Mouse (Mus musculus): ENCODE measurements at regions not wholly inside any gene's neighbourhood (a gene's known extent, or its start where the extent isn't known, plus 50 kb on each side); places are given as distances from the start of the nearest gene placed in this dataset.
A peak's percentile ranks its signal among the peaks of the same experiment; 100 is the strongest.

DNA sequence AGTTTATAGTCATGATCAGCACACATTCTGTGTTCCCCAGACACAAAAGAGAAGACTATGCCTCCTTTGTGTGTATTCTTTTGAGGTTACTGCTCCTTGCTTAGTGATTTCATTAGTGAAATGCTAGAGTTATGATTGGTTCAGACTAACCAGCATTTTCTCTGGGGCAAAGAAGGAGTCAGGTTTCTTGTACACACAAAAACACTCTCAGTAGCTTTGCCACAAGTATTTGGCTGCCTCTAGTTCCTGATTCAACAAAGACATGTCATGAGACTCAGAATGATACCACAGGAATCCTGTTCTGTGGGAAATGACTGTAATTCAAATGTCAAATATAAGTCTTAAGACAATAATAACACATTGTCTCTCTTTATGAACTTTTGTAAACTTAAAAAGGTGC is 86.9 kb downstream of the Alx1 start:
- DNase-seq (ENCODE audit: extremely low read depth, insufficient read length, low spot score): peak; percentile 14

DNA sequence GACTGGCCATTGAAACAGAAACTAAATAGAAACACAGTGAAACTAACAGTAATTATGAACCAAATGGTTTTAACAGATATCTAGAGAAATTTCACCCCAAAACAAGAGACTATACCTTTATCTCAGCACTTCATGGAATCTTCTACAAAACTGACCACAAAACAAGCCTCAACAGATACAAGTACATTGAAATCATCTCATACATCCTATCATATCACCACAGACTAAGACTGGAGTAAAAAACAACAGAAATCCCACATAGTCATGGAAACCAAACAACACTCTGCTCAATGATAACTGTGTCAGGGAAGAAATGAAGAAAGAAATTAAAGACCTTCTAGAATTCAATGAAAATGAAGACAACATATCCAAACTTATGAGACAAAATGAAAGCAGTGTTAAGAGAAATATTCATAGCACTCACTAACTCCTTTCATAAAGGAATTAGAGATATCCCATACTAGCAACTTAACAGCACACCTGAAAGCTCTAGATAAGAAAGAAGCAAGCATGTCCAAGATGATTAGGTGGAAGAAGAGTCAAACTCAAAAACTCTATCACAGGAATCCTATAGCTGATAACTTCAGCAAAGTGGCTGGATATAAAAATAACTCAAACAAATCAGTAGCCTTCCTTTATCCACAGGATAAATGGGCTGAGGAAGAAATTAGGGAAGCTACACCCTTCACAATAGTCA is 89.0 kb downstream of the Alx1 start:
- no peak for DNase-seq (ENCODE audit: extremely low read depth, insufficient read length, low spot score)

DNA sequence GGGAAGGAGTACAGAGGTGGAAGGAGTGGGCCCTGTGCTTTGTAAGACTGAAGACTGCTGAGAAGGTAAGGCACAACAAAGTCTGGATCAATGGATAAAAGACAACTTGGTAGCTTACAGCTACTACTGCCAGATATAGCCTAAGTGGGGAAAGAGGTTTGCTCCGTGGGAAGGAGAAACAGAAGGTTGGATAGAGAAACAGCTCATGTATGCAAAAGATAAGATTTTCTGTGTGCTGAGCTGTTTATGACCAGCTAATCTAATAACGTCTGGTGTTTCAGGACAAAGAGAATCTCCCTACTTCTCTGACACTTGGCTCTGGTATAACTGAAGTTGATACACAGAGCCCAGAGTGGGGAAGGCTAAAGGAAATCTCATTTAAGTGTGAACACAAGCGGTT is 98.6 kb downstream of the Alx1 start:
- no peak for DNase-seq (ENCODE audit: extremely low read depth, insufficient read length, low spot score)

DNA sequence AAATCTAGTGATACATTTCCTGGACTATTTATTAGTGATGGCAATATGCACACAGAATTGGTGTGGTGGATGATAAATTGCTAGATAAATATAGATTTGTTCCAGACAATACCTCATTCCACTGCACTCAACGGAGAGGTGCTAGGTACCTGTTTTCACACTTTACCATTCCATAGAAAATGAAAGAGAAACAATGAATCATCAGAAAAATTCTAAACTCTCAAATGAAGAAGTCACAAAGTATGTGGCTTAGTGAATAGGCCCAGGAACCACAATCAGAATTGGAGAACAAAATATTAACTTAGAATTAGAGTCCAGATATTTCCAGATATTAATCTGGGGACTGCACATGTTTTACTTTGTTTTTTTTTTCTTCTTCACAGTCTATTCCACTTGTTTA is 101.4 kb downstream of the Alx1 start:
- no peak for DNase-seq (ENCODE audit: extremely low read depth, insufficient read length, low spot score)

DNA sequence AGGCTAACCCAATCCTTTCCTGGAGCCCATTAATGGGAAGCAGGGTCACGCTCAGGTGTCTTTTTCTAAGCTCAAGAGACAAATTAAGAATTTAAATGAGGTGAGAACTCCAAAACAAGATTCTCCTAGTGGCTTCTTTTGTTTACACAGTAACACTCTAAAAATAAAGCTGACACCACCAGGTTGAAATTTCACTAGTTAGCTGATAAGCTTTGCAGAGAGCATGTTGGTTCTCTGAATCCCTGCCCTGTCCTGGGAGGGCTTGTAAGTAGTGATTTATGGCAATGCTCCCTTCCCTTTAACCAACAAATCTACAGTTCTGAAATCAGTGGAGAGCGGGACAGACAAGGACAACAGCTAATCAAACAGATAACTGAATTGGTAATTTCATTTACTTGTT is 132.6 kb downstream of the Alx1 start:
- no peak for DNase-seq (ENCODE audit: extremely low read depth, insufficient read length, low spot score)

DNA sequence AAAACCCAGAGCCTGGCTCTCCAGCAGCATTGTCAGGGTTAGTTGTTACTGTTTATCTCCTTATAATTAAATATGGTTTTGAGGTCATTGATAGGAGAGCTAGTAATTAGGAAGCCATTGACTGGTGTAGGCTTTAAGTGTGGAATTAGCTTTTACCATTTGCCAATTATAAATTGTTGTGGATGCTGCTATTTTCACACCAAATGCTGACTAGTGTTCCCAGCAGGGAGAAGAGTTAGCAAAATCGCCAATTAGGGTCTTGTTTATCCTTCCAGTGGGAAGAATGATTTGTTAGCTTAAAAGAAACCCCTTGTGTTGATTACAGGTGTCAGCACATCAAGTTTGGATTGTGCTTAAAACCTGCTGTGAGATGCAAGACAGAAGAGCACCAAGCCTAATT is 134.1 kb downstream of the Alx1 start:
- DNase-seq (ENCODE audit: extremely low read depth, insufficient read length, low spot score): no peak

DNA sequence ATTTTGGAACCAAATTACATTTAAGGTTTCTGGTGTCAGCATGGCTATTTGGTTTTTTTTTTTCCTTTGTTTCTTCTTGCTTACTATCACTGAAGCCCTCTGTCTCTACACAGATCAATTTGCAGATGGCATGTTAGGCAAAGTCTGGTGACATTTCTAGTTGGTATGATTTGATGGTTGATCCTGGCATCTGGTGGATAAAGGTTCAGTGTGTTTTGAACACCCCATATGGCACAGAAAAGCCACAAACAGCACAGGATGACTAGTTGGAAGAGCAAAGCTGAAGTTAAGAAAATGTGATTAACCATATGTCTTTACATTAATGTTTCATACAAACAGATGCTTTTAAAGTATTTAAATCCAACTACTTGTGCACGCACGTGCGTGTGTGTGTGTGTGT is 137.6 kb downstream of the Alx1 start:
- no peak for DNase-seq (ENCODE audit: extremely low read depth, insufficient read length, low spot score)

DNA sequence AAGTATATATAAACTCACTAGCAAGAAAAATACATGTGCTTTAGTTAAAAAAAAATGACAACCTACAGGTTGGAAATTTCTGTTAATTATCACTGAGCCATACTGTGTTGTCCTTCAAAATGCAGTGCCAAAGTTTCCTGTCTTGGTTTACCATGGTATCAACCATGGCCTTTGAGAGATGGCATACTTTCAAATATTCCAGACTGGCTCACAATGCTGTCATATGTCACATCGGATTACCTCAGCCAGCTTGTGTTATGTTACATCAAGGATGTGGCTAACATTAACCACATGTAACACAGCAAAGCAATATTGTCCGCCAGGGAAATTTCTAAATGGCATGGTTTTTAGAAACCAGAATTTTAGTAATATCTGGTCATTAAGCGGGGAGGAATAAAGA is 140.3 kb downstream of the Alx1 start:
- no peak for DNase-seq (ENCODE audit: extremely low read depth, insufficient read length, low spot score)

DNA sequence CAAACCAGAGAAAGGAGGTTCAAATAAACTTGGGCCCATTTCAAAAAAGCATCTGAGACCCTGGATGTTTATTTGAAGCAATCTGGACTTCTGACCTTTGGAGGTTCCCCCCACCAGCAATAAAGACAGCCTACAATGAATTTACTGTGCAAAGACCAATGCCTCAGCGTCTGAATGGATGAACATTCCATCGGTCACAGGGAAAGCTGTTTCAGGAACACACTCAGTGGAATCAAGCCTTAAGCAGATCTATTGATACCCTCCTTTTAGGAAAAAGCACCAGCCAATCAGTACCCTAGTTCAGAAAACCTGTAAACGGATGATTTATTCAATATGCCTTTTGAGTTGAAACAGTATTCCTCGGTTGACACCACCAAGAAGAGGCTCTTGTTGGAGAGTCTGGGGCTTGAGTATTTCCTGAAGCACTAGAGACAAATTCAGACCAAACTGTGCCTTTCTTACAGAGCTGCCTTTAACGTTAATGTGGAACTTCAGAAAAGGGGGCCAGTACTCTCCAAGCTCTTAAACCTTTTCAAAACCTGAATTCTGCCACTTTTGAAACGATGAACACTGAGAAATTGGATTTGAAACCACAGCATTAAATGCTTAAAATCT is 148.1 kb downstream of the Alx1 start:
- DNase-seq (ENCODE audit: extremely low read depth, insufficient read length, low spot score): no peak

DNA sequence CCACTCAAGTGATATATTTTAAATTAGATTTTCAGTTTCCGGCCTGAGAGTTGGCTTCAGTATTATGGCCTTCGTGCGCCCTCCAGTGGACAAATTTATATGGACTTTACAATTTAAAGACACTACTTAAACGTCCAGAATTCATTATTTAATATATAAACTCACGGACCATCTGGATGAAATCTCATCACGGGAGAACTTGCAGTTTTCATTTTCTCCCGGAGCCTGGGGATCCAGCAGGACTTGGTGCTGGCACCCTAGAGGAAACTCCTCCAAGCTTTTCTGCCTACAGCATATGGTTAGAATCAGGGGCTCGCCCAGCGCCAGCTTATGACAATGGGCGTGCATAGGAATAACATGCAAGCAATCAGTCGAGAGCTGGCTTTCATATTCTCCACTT is 152.0 kb downstream of the Alx1 start:
- peak; percentile 28 for DNase-seq (ENCODE audit: extremely low read depth, insufficient read length, low spot score)

DNA sequence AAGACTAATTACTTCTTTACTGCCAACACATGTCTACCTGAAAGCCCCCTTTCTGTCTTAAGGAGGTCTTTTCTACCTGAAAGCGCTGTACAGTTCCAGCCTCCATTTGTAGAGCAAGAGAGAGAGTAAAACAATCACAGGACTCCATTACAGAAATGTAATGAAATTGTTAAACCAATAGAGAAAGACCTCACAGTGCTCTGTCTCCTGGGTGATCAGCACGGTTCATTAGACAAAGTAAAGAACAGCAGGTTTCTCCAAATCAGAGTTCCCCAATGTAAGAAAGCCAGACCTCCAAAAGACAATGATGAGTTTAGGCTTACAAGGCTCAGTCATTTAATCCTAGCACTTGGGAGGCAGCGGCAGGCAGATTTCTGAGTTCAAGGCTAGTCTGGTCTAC is 153.1 kb downstream of the Alx1 start:
- DNase-seq (ENCODE audit: extremely low read depth, insufficient read length, low spot score): no peak

DNA sequence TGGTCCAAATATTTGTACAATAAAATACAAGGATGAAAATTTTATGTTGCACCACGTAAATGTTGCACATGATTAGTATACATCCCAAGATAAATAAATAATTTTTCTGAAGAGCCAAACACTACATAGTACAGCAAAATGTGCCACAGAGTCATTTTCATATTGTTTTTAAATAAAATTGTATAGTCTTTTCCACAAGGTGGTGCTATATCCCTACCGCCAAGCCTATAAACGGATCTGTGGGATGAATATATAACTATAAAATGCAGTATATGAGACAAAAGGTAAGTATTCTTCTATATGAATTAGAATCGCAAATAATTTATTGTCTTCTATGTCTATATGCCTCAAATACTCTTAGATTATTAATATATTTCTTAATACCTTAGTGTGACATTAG is 163.1 kb downstream of the Alx1 start:
- no peak for DNase-seq (ENCODE audit: extremely low read depth, insufficient read length, low spot score)

DNA sequence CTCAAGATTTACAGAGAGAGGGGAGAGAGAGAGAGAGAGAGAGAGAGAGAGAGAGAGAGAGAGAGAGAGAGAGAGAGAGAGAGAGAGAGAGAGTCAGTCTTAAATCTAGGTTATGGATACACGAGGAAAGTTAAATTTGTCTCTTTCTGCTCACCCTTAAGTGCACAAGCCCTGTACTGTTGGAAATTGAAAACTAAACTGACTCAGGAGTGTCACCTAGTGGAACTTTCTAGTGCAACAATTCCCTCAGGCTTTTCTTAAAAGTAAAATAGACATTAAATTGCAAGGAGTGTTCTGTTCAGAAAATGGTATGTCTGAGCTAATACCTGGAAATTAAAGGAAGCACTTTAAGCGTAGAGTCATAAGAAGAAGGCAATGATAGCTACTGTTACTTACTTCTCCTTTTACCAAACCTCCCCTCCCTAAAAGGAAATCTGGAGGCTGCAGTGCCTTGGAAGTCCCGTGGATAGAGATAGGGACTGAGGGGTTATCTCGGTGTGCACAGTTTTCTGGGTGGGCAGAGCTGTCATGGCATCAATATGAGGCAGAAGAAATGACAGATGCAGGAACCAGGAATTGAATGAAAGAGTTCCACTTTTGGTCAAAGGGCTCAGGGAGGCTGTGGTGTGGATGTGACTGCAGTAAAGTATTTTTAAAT is 193.3 kb downstream of the Alx1 start:
- no peak for DNase-seq (ENCODE audit: extremely low read depth, insufficient read length, low spot score)

DNA sequence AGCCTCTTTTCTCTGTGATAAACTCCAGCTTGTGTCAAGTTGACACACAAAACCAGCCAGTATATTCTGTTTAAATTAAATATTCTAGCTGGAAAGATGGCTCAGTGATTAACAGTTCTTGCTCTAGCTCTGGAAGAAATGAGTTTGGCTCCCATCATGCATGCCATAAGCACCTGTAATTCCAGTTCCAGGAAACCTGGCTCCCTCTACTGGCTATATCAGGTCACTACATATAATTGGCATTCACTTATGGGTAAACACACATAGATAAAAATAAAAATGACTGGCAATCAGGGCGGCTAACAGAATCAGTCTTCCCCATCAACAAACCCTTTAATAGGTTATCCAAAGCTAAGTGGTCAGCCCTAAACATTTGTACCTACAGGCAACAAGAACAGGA is 194.2 kb downstream of the Alx1 start:
- DNase-seq (ENCODE audit: extremely low read depth, insufficient read length, low spot score): no peak

DNA sequence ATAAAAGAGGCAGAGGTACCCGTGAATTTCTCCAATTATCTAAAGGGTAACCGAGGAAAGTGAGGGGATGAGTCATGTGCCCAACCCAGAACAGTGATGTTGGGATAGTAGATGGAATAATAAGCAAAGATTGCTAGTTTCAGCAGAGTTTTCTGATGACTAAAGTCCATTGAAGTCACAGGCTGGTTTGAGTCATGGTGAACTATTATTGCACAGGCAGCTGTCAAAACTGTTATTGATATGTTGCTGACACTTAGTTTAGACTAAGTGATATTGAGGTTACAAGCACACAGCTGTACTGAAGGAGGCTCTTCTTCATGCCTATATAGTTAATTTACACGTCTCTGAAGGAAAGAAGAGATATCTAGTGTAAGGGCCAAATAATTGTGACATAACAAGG is 200.4 kb downstream of the Alx1 start:
- DNase-seq (ENCODE audit: extremely low read depth, insufficient read length, low spot score): no peak

DNA sequence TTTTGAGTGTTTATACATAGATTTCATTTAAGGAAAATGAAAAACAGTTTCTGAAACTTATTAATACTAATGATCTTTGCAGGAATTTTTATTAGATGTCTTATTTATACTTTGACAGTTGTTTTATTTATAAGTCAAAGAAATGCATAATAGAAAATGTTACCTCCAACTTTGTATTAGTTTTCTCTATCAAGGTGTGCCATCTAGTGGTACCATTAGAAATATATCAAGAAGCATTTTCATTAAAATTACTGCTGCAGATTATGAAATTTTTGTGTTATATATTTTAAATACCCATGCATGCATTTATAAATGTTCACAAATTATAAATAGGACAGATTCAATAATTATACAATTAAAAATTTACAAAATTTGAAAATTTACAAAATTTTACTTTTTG is 206.6 kb downstream of the Alx1 start:
- no peak for DNase-seq (ENCODE audit: extremely low read depth, insufficient read length, low spot score)

DNA sequence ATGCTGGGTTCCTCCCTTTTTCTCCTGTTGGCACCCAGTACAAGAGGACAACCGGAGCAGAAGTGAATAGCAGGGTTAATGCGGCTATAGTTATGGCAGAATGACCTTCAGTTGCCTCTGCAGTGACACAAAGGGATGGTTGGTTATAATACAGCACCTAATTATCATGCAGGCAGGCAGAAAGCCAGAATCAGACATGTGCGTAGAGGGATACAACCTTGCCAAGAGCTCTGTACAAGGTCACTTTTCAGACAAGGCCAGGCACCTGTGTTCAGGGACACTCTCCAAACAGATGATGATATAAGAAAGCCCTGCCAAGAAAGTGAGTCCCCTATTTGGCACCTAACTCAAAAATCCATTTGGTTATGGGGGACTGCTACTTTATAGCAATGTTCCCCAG is 228.6 kb downstream of the Alx1 start:
- DNase-seq (ENCODE audit: extremely low read depth, insufficient read length, low spot score): no peak

DNA sequence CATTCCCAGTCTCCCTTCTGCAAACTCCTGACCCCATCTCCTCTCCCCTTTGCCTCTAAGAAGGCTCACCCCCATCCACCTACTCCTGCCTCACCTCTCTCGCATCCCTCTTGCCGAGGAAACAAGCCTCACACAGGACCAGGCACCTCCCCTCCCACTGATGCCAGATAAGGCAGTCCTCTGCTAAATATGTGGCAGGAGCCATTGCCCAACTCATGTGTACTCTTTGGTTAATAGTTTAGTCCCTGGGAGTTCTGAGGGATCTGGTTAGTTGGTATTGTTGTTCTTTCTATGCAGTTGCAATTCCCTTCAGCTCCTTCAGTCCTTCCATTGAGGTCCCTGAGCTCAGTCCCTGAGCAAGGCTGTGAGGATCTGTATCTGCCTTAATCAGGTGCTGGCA is 250.8 kb downstream of the Alx1 start:
- DNase-seq (ENCODE audit: extremely low read depth, insufficient read length, low spot score): no peak

DNA sequence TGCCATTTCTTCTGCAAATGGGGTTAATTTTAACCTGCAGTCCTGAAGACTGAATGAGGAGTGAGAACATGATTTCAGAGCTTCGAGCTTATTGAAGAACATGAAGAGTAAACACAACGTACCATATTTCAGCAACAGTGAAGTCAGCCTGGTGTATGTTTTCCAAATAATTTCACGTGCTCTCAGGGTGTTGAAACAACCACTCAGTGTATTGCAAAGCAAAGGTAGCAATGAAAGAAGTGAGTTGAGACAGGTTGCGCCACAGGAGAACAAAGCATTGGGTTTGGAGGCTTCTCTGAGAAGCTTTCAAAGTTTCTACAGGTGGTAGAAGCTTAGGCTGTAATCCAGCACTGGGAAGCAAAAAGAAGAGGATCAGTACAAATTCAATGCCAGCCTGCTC is 251.7 kb downstream of the Rassf9 start:
- DNase-seq (ENCODE audit: extremely low read depth, insufficient read length, low spot score): no peak

DNA sequence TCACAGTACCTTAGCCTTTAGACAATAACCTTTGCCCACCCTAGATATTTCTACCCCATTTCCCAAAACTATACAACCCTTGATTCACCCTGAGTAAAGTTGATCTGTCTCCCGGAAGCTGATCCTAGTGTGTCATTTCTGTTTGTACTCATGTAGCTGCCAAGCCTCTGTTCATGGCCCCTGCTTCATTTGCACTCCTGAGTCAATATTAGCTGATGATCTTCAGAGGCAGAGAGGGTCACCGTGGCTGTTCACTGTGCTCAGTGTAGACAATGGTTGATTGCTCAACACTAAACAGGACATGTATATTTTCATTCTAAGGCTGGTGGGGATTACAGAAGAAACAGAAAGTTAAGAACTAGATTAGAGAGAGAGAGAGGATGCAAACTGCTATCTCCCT is 250.4 kb downstream of the Rassf9 start:
- no peak for DNase-seq (ENCODE audit: extremely low read depth, insufficient read length, low spot score)

DNA sequence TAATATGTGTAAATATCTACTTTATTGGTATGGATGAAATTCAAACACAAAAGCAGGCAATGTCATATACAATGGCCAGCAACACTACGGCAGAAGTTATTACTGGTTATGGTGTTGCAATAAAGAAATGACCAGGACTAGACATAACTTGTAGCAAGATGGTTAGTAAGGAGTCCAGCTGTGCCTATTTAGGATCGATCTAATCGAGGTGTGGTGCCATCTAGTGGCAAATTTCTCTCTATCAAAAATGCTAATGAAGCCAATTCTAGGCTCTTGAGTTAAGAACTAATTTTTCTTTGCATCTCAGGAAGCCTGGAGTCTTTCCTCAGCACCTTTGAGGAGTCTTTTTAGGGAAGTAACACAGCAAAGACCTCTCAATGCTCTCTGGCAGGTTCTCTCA is 223.2 kb downstream of the Rassf9 start:
- DNase-seq (ENCODE audit: extremely low read depth, insufficient read length, low spot score): no peak

DNA sequence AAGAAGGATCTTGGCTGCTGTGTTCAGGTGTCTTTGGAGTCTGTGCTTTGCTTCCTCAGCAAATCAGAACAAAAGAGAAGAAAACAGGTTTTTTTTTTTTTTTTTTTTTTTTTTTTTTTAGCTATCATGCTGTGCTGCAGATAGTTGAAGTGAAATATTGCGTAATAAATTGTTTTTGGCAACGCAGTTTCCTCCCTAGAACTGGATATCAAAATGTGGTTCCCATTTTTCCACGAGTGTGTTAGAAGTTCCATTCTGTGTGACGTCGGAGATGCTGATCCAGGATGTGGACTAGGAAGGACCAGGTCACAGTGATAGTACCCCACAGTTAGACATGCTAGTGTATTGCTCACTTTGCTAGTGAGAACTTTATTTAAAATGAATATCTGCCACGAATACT is 220.4 kb downstream of the Rassf9 start:
- no peak for DNase-seq (ENCODE audit: extremely low read depth, insufficient read length, low spot score)

Measured in 3134 (cell line).